Mouse (Mus musculus): ENCODE measurements around the gene Zfand3. TPM values are rescaled to one million over a fixed set of nuclear protein-coding genes. Genes with fewer than 3 reads are reported as not detected.

Gene Zfand3
- polyA plus RNA-seq, 2 experiments: 9.6 to 19.2 TPM

GRCm38 (mm10) chr17:30160823-30161432 lies 156.4 kb downstream of the Zfand3 start:
- H3K9me3 ChIP-seq (ENCODE audit: control insufficient read depth, low read length): no peaks in the 10 kb centered on the region
- ATAC-seq (ENCODE audit: insufficient read depth): no peak
- H3K27me3 ChIP-seq (ENCODE audit: control insufficient read depth, insufficient read depth, low read length): no peaks in the 10 kb centered on the region
- H3K36me3 ChIP-seq (replicated peaks; ENCODE audit: control insufficient read depth, insufficient read depth, low read depth): no peaks in the 10 kb centered on the region
- TF ChIP-seq EP300 (IDR thresholded peaks at IDR 0.05; ENCODE audit: low read depth) (no peak), CTCF (IDR thresholded peaks at IDR 0.05; ENCODE audit: low read depth) (no peak)
- H3K9ac ChIP-seq (replicated peaks): no peak overlapping the region
- no peaks in the 10 kb centered on the region for H3K4me1 ChIP-seq (replicated peaks; ENCODE audit: control insufficient read depth in 2 of 2, insufficient read depth in 2 of 2, low read length in 1 of 2)
- H3K4me2 ChIP-seq (ENCODE audit: low read depth): no peak overlapping the region
- 84% methylated on average over 14 of the region's 14 CpGs for WGBS (ENCODE audit: insufficient replicate concordance)
- no peak overlapping the region for H3K4me3 ChIP-seq (ENCODE audit: insufficient read depth in 1 of 2, low read depth in 2 of 2, low read length in 2 of 2)
- DNase-seq (ENCODE audit: low read depth in 3 of 3, low spot score in 3 of 3): no peak
- no peak overlapping the region for H3K27ac ChIP-seq

- Histone ChIP-seq H3K27ac (no peak overlapping the region), H3K9ac (replicated peaks) (no peak overlapping the region), H3K4me2 (ENCODE audit: low read depth) (no peak overlapping the region), H3K36me3 (replicated peaks; ENCODE audit: control insufficient read depth, insufficient read depth, low read depth) (no peaks in the 10 kb centered on the region), H3K27me3 (ENCODE audit: control insufficient read depth, insufficient read depth, low read length) (no peaks in the 10 kb centered on the region), H3K9me3 (ENCODE audit: control insufficient read depth, low read length) (no peaks in the 10 kb centered on the region), H3K4me3 (ENCODE audit: insufficient read depth in 1 of 2, low read depth in 2 of 2, low read length in 2 of 2) (no peak overlapping the region), H3K4me1 (replicated peaks; ENCODE audit: control insufficient read depth in 2 of 2, insufficient read depth in 2 of 2, low read length in 1 of 2) (no peaks in the 10 kb centered on the region)
- TF ChIP-seq EP300 (IDR thresholded peaks at IDR 0.05; ENCODE audit: low read depth) (no peak), CTCF (IDR thresholded peaks at IDR 0.05; ENCODE audit: low read depth) (no peak)
- 54% methylated on average over 5 of the region's 5 CpGs for WGBS (ENCODE audit: insufficient replicate concordance)
- DNase-seq (ENCODE audit: low read depth in 3 of 3, low spot score in 3 of 3): no peak
- no peak for ATAC-seq (ENCODE audit: insufficient read depth)
Measured at GRCm38 (mm10) chr17:30162983-30163382, 158.4 kb downstream of the Zfand3 start.

GRCm38 (mm10) chr17:30163793-30164192 lies 159.3 kb downstream of the Zfand3 start:
- WGBS (ENCODE audit: insufficient replicate concordance): 72% methylated on average over 6 of the region's 6 CpGs
- no peak overlapping the region for H3K9ac ChIP-seq (replicated peaks)
- ATAC-seq (ENCODE audit: insufficient read depth) (no peak), DNase-seq (ENCODE audit: low read depth in 3 of 3, low spot score in 3 of 3) (no peak)
- no peak overlapping the region for H3K4me2 ChIP-seq (ENCODE audit: low read depth)
- H3K27me3 ChIP-seq (ENCODE audit: control insufficient read depth, insufficient read depth, low read length): no peaks in the 10 kb centered on the region
- TF ChIP-seq EP300 (IDR thresholded peaks at IDR 0.05; ENCODE audit: low read depth): no peak
- no peak for TF ChIP-seq CTCF (IDR thresholded peaks at IDR 0.05; ENCODE audit: low read depth)
- H3K9me3 ChIP-seq (ENCODE audit: control insufficient read depth, low read length): no peaks in the 10 kb centered on the region
- no peaks in the 10 kb centered on the region for H3K36me3 ChIP-seq (replicated peaks; ENCODE audit: control insufficient read depth, insufficient read depth, low read depth)
- H3K27ac ChIP-seq: no peak overlapping the region
- no peaks in the 10 kb centered on the region for H3K4me1 ChIP-seq (replicated peaks; ENCODE audit: control insufficient read depth in 2 of 2, insufficient read depth in 2 of 2, low read length in 1 of 2)
- no peak overlapping the region for H3K4me3 ChIP-seq (ENCODE audit: insufficient read depth in 1 of 2, low read depth in 2 of 2, low read length in 2 of 2)

GRCm38 (mm10) chr17:30164818-30165217 lies 160.3 kb downstream of the Zfand3 start:
- Histone ChIP-seq H3K27ac (no peak overlapping the region), H3K36me3 (replicated peaks; ENCODE audit: control insufficient read depth, insufficient read depth, low read depth) (no peaks in the 10 kb centered on the region), H3K4me1 (replicated peaks; ENCODE audit: control insufficient read depth in 2 of 2, insufficient read depth in 2 of 2, low read length in 1 of 2) (no peaks in the 10 kb centered on the region), H3K4me3 (ENCODE audit: insufficient read depth in 1 of 2, low read depth in 2 of 2, low read length in 2 of 2) (no peak overlapping the region), H3K9ac (replicated peaks) (no peak overlapping the region), H3K4me2 (ENCODE audit: low read depth) (no peak overlapping the region), H3K9me3 (ENCODE audit: control insufficient read depth, low read length) (no peaks in the 10 kb centered on the region), H3K27me3 (ENCODE audit: control insufficient read depth, insufficient read depth, low read length) (no peaks in the 10 kb centered on the region)
- TF ChIP-seq CTCF (IDR thresholded peaks at IDR 0.05; ENCODE audit: low read depth): no peak
- TF ChIP-seq EP300 (IDR thresholded peaks at IDR 0.05; ENCODE audit: low read depth): no peak
- ATAC-seq (ENCODE audit: insufficient read depth) (no peak), DNase-seq (ENCODE audit: low read depth in 3 of 3, low spot score in 3 of 3) (no peak)
- 75% methylated on average over 9 of the region's 9 CpGs for WGBS (ENCODE audit: insufficient replicate concordance)

GRCm38 (mm10) chr17:30177435-30177834 lies 172.9 kb downstream of the Zfand3 start:
- H3K4me1 ChIP-seq (replicated peaks; ENCODE audit: control insufficient read depth in 2 of 2, insufficient read depth in 2 of 2, low read length in 1 of 2): no peaks in the 10 kb centered on the region
- H3K27ac ChIP-seq: no peak overlapping the region
- H3K36me3 ChIP-seq (replicated peaks; ENCODE audit: control insufficient read depth, insufficient read depth, low read depth): no peaks in the 10 kb centered on the region
- ATAC-seq (ENCODE audit: insufficient read depth) (no peak), DNase-seq (ENCODE audit: low read depth in 3 of 3, low spot score in 3 of 3) (no peak)
- H3K27me3 ChIP-seq (ENCODE audit: control insufficient read depth, insufficient read depth, low read length): no peaks in the 10 kb centered on the region
- H3K9ac ChIP-seq (replicated peaks): no peak overlapping the region
- WGBS (ENCODE audit: insufficient replicate concordance): 83% methylated on average over 4 of the region's 4 CpGs
- no peak overlapping the region for H3K4me3 ChIP-seq (ENCODE audit: insufficient read depth in 1 of 2, low read depth in 2 of 2, low read length in 2 of 2)
- TF ChIP-seq EP300 (IDR thresholded peaks at IDR 0.05; ENCODE audit: low read depth) (no peak), CTCF (IDR thresholded peaks at IDR 0.05; ENCODE audit: low read depth) (no peak)
- no peak overlapping the region for H3K4me2 ChIP-seq (ENCODE audit: low read depth)
- no peaks in the 10 kb centered on the region for H3K9me3 ChIP-seq (ENCODE audit: control insufficient read depth, low read length)

Data from liver, embryonic 14.5 days (tissue).